Mouse (Mus musculus): ENCODE data around the gene Nupr1l. TPM values are rescaled to one million over a fixed set of nuclear protein-coding genes. Genes with fewer than 3 reads are reported as not detected.
"Not testable (repeated sequence)": the region's sequence is repeated elsewhere in the genome, so short reads cannot be mapped to it uniquely, and the experiment has no call there.

The Nupr1l gene
- polyA plus RNA-seq, 1 experiment from 2014 or later = 3.8 TPM

GRCm38 (mm10) chr5:129886911-129887636 lies 21.3 kb upstream of the Nupr1l start, which contains the start of gene Chchd2:
Chchd2 (minus strand) TSS chr5:129887470.
- Histone ChIP-seq H3K27ac (ENCODE audit: low read depth, low read length) (peak within 1 kb of the TSS; percentile 91), H3K4me2 (replicated peaks; ENCODE audit: low read depth) (peak within 1 kb of the TSS; percentile 73), H3K4me3 (ENCODE audit: low read depth, low read length) (peak within 1 kb of the TSS; percentile 54), H3K27me3 (replicated peaks; ENCODE audit: control insufficient read depth, insufficient read depth, low read length) (no peaks in the 10 kb centered on the region), H3K9ac (ENCODE audit: low read depth, low read length) (peak within 1 kb of the TSS; percentile 61), H3K4me1 (replicated peaks; ENCODE audit: control insufficient read depth, insufficient read depth, low read length) (0 out of 2 replicates have a peak, but pooled peaks cover 3% of the 10 kb centered on the region), H3K9me3 (ENCODE audit: control insufficient read depth) (no peaks in the 10 kb centered on the region), H3K36me3 (ENCODE audit: control insufficient read depth, insufficient read depth) (peaks cover 13% of the 10 kb centered on the region)
- no peak for TF ChIP-seq CTCF (IDR thresholded peaks at IDR 0.05; ENCODE audit: low read depth)
- peak; percentile 99 for ATAC-seq
- under 1% methylated on average over 46 of the region's 46 CpGs for WGBS

GRCm38 (mm10) chr5:129890390-129890789 lies 17.9 kb upstream of the Nupr1l start:
- WGBS = 81% methylated on average over 2 of the region's 7 CpGs
- not testable (repeated sequence) for H3K4me1 ChIP-seq (replicated peaks; ENCODE audit: control insufficient read depth, insufficient read depth, low read length)

GRCm38 (mm10) chr5:129895198-129896088 lies 12.9 kb upstream of the Nupr1l start, which contains the start of gene Zbed5:
Zbed5 (plus strand) TSS chr5:129895723.
- H3K27me3 ChIP-seq (replicated peaks; ENCODE audit: control insufficient read depth, insufficient read depth, low read length) = no peaks in the 10 kb centered on the region
- peak; percentile 99 for ATAC-seq
- no peaks in the 10 kb centered on the region for H3K9me3 ChIP-seq (ENCODE audit: control insufficient read depth)
- 0 out of 2 replicates have a peak, but pooled peaks cover 3% of the 10 kb centered on the region for H3K4me1 ChIP-seq (replicated peaks; ENCODE audit: control insufficient read depth, insufficient read depth, low read length)
- peak within 1 kb of the TSS; percentile 92 for H3K4me2 ChIP-seq (replicated peaks; ENCODE audit: low read depth)
- H3K4me3 ChIP-seq (ENCODE audit: low read depth, low read length) = peak within 1 kb of the TSS; percentile 72
- no peaks in the 10 kb centered on the region for H3K36me3 ChIP-seq (ENCODE audit: control insufficient read depth, insufficient read depth)
- H3K9ac ChIP-seq (ENCODE audit: low read depth, low read length) = peak within 1 kb of the TSS; percentile 37
- no peak within 1 kb of the TSS for H3K27ac ChIP-seq (ENCODE audit: low read depth, low read length)
- 2% methylated on average over 44 of the region's 44 CpGs for WGBS
- no peak for TF ChIP-seq CTCF (IDR thresholded peaks at IDR 0.05; ENCODE audit: low read depth)

More at GRCm38 (mm10) chr5:129890390-129890789, 17.9 kb upstream of the Nupr1l start:
- H3K27me3 ChIP-seq (replicated peaks; ENCODE audit: control insufficient read depth, insufficient read depth, low read length); H3K4me3 ChIP-seq (ENCODE audit: low read depth, low read length); ATAC-seq; H3K9me3 ChIP-seq (ENCODE audit: control insufficient read depth); H3K9ac ChIP-seq (ENCODE audit: low read depth, low read length); H3K27ac ChIP-seq (ENCODE audit: low read depth, low read length); H3K4me2 ChIP-seq (replicated peaks; ENCODE audit: low read depth); H3K36me3 ChIP-seq (ENCODE audit: control insufficient read depth, insufficient read depth): not testable (repeated sequence)

- Histone ChIP-seq H3K9ac (ENCODE audit: low read depth, low read length) (no peak within 1 kb of the TSS), H3K27me3 (replicated peaks; ENCODE audit: control insufficient read depth, insufficient read depth, low read length) (no peaks in the 10 kb centered on the region), H3K4me2 (replicated peaks; ENCODE audit: low read depth) (no peak within 1 kb of the TSS), H3K9me3 (ENCODE audit: control insufficient read depth) (no peaks in the 10 kb centered on the region), H3K36me3 (ENCODE audit: control insufficient read depth, insufficient read depth) (no peaks in the 10 kb centered on the region), H3K4me1 (replicated peaks; ENCODE audit: control insufficient read depth, insufficient read depth, low read length) (0 out of 2 replicates have a peak, but pooled peaks cover 3% of the 10 kb centered on the region), H3K4me3 (ENCODE audit: low read depth, low read length) (no peak within 1 kb of the TSS), H3K27ac (ENCODE audit: low read depth, low read length) (no peak within 1 kb of the TSS)
- no peak for ATAC-seq
- 95% methylated on average over 1 of the region's 1 CpGs for WGBS
- TF ChIP-seq CTCF (IDR thresholded peaks at IDR 0.05; ENCODE audit: low read depth) = no peak
These were observed 9.9 kb upstream of the Nupr1l start, which contains the start of gene Phkg1 for GRCm38 (mm10) chr5:129898449-129898848. Phkg1 (minus strand) TSS chr5:129898549.

- H3K4me2 ChIP-seq (replicated peaks; ENCODE audit: low read depth) = peak overlapping the region; percentile 97
- peak overlapping the region; percentile 71 for H3K4me3 ChIP-seq (ENCODE audit: low read depth, low read length)
- no peaks in the 10 kb centered on the region for H3K9me3 ChIP-seq (ENCODE audit: control insufficient read depth)
- no peaks in the 10 kb centered on the region for H3K27me3 ChIP-seq (replicated peaks; ENCODE audit: control insufficient read depth, insufficient read depth, low read length)
- H3K36me3 ChIP-seq (ENCODE audit: control insufficient read depth, insufficient read depth) = no peaks in the 10 kb centered on the region
- H3K4me1 ChIP-seq (replicated peaks; ENCODE audit: control insufficient read depth, insufficient read depth, low read length) = no peaks in the 10 kb centered on the region; the same call in 1 of the 2 replicates
- no peak overlapping the region for H3K27ac ChIP-seq (ENCODE audit: low read depth, low read length)
- ATAC-seq = no peak
- WGBS = 28% methylated on average over 4 of the region's 4 CpGs
- H3K9ac ChIP-seq (ENCODE audit: low read depth, low read length) = no peak overlapping the region
- TF ChIP-seq CTCF (IDR thresholded peaks at IDR 0.05; ENCODE audit: low read depth) = no peak
These were observed 565 bp upstream of the Nupr1l start for GRCm38 (mm10) chr5:129907775-129908174.

GRCm38 (mm10) chr5:129909147-129909546 lies 807 bp downstream of the Nupr1l start:
- H3K36me3 ChIP-seq (ENCODE audit: control insufficient read depth, insufficient read depth) = no peaks in the 10 kb centered on the region
- H3K9me3 ChIP-seq (ENCODE audit: control insufficient read depth) = no peaks in the 10 kb centered on the region
- H3K27ac ChIP-seq (ENCODE audit: low read depth, low read length) = no peak overlapping the region
- H3K4me1 ChIP-seq (replicated peaks; ENCODE audit: control insufficient read depth, insufficient read depth, low read length) = no peaks in the 10 kb centered on the region; the same call in 1 of the 2 replicates
- no peak overlapping the region for H3K9ac ChIP-seq (ENCODE audit: low read depth, low read length)
- peak overlapping the region; percentile 71 for H3K4me3 ChIP-seq (ENCODE audit: low read depth, low read length)
- peak overlapping the region; percentile 97 for H3K4me2 ChIP-seq (replicated peaks; ENCODE audit: low read depth)
- no peak for TF ChIP-seq CTCF (IDR thresholded peaks at IDR 0.05; ENCODE audit: low read depth)
- no peak for ATAC-seq
- H3K27me3 ChIP-seq (replicated peaks; ENCODE audit: control insufficient read depth, insufficient read depth, low read length) = no peaks in the 10 kb centered on the region
- 72% methylated on average over 9 of the region's 9 CpGs for WGBS
